Mouse (Mus musculus): ENCODE data around the gene G430095P16Rik.

DNA sequence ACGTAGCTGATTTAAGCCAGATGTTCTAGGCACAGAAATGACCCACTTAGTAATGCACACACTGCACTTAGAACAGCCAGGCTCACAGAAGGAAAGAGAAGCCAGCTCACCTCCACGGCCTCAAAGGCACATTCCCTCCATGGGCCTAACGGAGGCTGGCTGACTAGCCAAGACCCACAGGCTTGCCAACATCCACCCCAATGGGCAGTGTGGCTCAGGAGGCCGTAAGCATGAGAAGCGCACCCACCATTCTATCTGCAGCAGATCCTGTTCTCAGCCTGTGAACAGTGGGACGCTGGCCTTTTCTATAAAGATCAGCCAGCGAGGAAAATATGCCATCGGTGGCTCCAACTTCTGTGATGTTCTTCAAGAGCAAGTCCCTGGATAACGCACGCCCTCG, 6.0 kb upstream of the G430095P16Rik start:
- TF ChIP-seq CTCF (IDR thresholded peaks at IDR 0.05; ENCODE audit: low read depth) (no peak), EP300 (IDR thresholded peaks at IDR 0.05; ENCODE audit: low read depth) (no peak)

Data from liver, postnatal 0 days (tissue).